Comparison of ENCODE assay signal across 17 mouse cellular contexts in genomic region chr2:110182795-110183486, GRCm38 (mm10).
DNase-seq lines count a peak whose midpoint lies in the region; ATAC-seq and TF ChIP-seq lines count a peak whose summit lies in the region.
"Had no signal": no experiment of that assay in that cellular context is flagged by ENCODE, and none has a peak within 500 bp of the region (broad histone marks: within the 10 kb centered on the region; RNA-seq: fewer than 3 reads in every experiment).

No protein-coding gene starts in this region.

- H3K36me3 ChIP-seq in kidney, adult 2 months (ENCODE audit: control insufficient read depth, insufficient read depth, low read length): no peaks in the 10 kb centered on the region
- H3K36me3 ChIP-seq in kidney, embryonic 15.5 days: no peaks in the 10 kb centered on the region
- H3K36me3 ChIP-seq in stomach, postnatal 0 days (ENCODE audit: control insufficient read depth, insufficient read depth, low read length): no peaks in the 10 kb centered on the region
- H3K36me3 ChIP-seq: forebrain, embryonic 12.5 days; hindbrain, embryonic 10.5 days; limb, embryonic 13.5 days; midbrain, embryonic 10.5 days had no signal

- no peak for TF ChIP-seq POLR2A in kidney, adult 2 months (IDR thresholded peaks at IDR 0.05; ENCODE audit: low read depth, low read length)

- H3K4me2 ChIP-seq in kidney, embryonic 15.5 days: no peak overlapping the region
- H3K4me2 ChIP-seq in stomach, postnatal 0 days (replicated peaks; ENCODE audit: low read depth): no peak overlapping the region
- H3K4me2 ChIP-seq: forebrain, embryonic 12.5 days; limb, embryonic 13.5 days had no signal

- H3K27me3 ChIP-seq in kidney, adult 2 months (replicated peaks; ENCODE audit: control insufficient read depth, insufficient read depth, low read length): no peaks in the 10 kb centered on the region
- H3K27me3 ChIP-seq in kidney, embryonic 15.5 days: no peaks in the 10 kb centered on the region
- no peaks in the 10 kb centered on the region for H3K27me3 ChIP-seq in stomach, postnatal 0 days (ENCODE audit: control insufficient read depth, insufficient read depth, low read length)
- H3K27me3 ChIP-seq: CH12.LX; forebrain, embryonic 12.5 days; limb, embryonic 13.5 days had no signal

- TF ChIP-seq CTCF in kidney, adult 2 months (conservative IDR thresholded peaks at IDR 0.05; ENCODE audit: insufficient read depth, insufficient read length, low read depth, low read length): no peak
- TF ChIP-seq CTCF in stomach, postnatal 0 days (IDR thresholded peaks at IDR 0.05; ENCODE audit: low read depth): no peak

- H3K9me3 ChIP-seq in kidney, embryonic 15.5 days (replicated peaks): no peaks in the 10 kb centered on the region
- H3K9me3 ChIP-seq in stomach, postnatal 0 days (ENCODE audit: control insufficient read depth, low read length): no peaks in the 10 kb centered on the region
- H3K9me3 ChIP-seq: forebrain, embryonic 12.5 days; hindbrain, embryonic 10.5 days; limb, embryonic 13.5 days; midbrain, embryonic 10.5 days had no signal

- DNase-seq in heart, adult 11 months: peak; percentile 59
- DNase-seq in heart, postnatal 36 days: no peak
- peak; percentile 88 for DNase-seq in kidney, adult 2 months
- no peak for DNase-seq in kidney, postnatal 4 days
- no peak for DNase-seq in stomach, postnatal 0 days (ENCODE audit: low spot score)
- DNase-seq in urinary bladder, adult 2 months (ENCODE audit: low spot score): no peak
- DNase-seq: adrenal gland, postnatal 14 days; gastrocnemius, postnatal 10 days had no signal

- intact Hi-C loops in heart, postnatal 36 days (cut with DNase I): no loop called here

- H3K27ac ChIP-seq in kidney, adult 2 months (ENCODE audit: insufficient read depth, low read depth, low read length): peak overlapping the region; percentile 94
- peak overlapping the region; percentile 33 for H3K27ac ChIP-seq in kidney, embryonic 15.5 days
- H3K27ac ChIP-seq in stomach, postnatal 0 days (replicated peaks): 0 out of 2 replicates have a peak overlapping the region, but pooled peaks have one; percentile 49
- H3K27ac ChIP-seq: forebrain, embryonic 12.5 days; hindbrain, embryonic 10.5 days; hindbrain, postnatal 0 days; limb, embryonic 13.5 days; liver, embryonic 14.5 days; macrophage; midbrain, embryonic 10.5 days had no signal

- no peak overlapping the region for H3K4me3 ChIP-seq in kidney, adult 2 months (ENCODE audit: insufficient read depth, low read depth, low read length)
- H3K4me3 ChIP-seq in kidney, embryonic 15.5 days (replicated peaks): no peak overlapping the region
- no peak overlapping the region for H3K4me3 ChIP-seq in stomach, postnatal 0 days (ENCODE audit: low read depth, low read length)
- H3K4me3 ChIP-seq: forebrain, embryonic 12.5 days; hindbrain, embryonic 10.5 days; limb, embryonic 13.5 days; midbrain, embryonic 10.5 days had no signal

- no peak overlapping the region for H3K9ac ChIP-seq in kidney, embryonic 15.5 days
- H3K9ac ChIP-seq in stomach, postnatal 0 days (ENCODE audit: low read length): no peak overlapping the region
- H3K9ac ChIP-seq: forebrain, embryonic 12.5 days; limb, embryonic 13.5 days; liver, embryonic 14.5 days had no signal

- H3K4me1 ChIP-seq in kidney, adult 2 months (ENCODE audit: control insufficient read depth, insufficient read depth, low read length): peaks cover 57% of the 10 kb centered on the region
- peaks cover 65% of the 10 kb centered on the region for H3K4me1 ChIP-seq in kidney, embryonic 15.5 days
- H3K4me1 ChIP-seq in stomach, postnatal 0 days (replicated peaks; ENCODE audit: control insufficient read depth, insufficient read depth): peaks cover 13% of the 10 kb centered on the region

- no peak for TF ChIP-seq EP300 in stomach, postnatal 0 days (optimal IDR thresholded peaks at IDR 0.05)

- 28% methylated on average over 4 of the region's 4 CpGs for WGBS in kidney, adult 2 months
- whole genome bisulfite sequencing in kidney, embryonic 15.5 days: 64% methylated on average over 4 of the region's 4 CpGs
- WGBS in stomach, postnatal 0 days: 62% methylated on average over 4 of the region's 4 CpGs

- ATAC-seq in kidney, embryonic 15.5 days (replicated peaks; ENCODE audit: low FRiP score): no peak
- no peak for ATAC-seq in stomach, postnatal 0 days (ENCODE audit: low FRiP score, low TSS enrichment)
- ATAC-seq: hindbrain, postnatal 0 days had no signal

Comparison
In these comparisons a context has a peak if more than half of its experiments do, and no peak if none do; other contexts are left out.
1. DNase-seq: peak in heart, adult 11 months (single experiment) and kidney, adult 2 months (single experiment); none in heart, postnatal 36 days (0 of 2), kidney, postnatal 4 days (0 of 2), stomach, postnatal 0 days (single experiment) and urinary bladder, adult 2 months (single experiment).
2. H3K27ac ChIP-seq: peak in every context shown above with its lines; median percentile 94 in kidney, adult 2 months; 49 in stomach, postnatal 0 days; 33 in kidney, embryonic 15.5 days.